Mouse (Mus musculus) limb, embryonic 11.5 days (tissue): ENCODE measurements around the gene Ints6. TPM values are rescaled to one million over a fixed set of nuclear protein-coding genes. Genes with fewer than 3 reads are reported as not detected.
"Not testable (repeated sequence)": the region's sequence is repeated elsewhere in the genome, so short reads cannot be mapped to it uniquely, and the experiment has no call there.

Experiments used
- ATAC-seq: fragments of 200-750 bp; cut with Nextera tagmentation; 2 replicates; pipeline ENCODE4 v1.8.0; 2017; ENCODE audit warnings: low read depth; ENCODE audit not compliant: insufficient number of reproducible peaks, low FRiP score, low TSS enrichment
- DNase-seq: peaks from one replicate; pipeline ENCODE4 v3.0.0-alpha.2; 2015; ENCODE audit warnings: low spot score
- H3K27ac ChIP-seq: fragments of 300-500 bp; sonication (generic); replicated peaks from 2 replicates; pipeline ENCODE4 v1.5.1; 2014; ENCODE audit warnings: low read depth, mild to moderate bottlenecking, low read length
- H3K27me3 ChIP-seq: fragments of 300-500 bp; sonication (generic); 2 replicates; pipeline ENCODE4 v1.6.1; 2014; ENCODE audit warnings: mild to moderate bottlenecking, low read length, mixed read lengths; ENCODE audit not compliant: control insufficient read depth, insufficient read depth
- H3K36me3 ChIP-seq: fragments of 300-500 bp; sonication (generic); 2 replicates; pipeline ENCODE4 v1.6.1; 2014; ENCODE audit warnings: mild to moderate bottlenecking, low read length, moderate library complexity, mixed read lengths; ENCODE audit not compliant: control insufficient read depth, insufficient read depth
- H3K4me1 ChIP-seq: fragments of 300-500 bp; sonication (generic); 2 replicates; pipeline ENCODE4 v1.6.1; 2014; ENCODE audit warnings: low read length, mixed read lengths; ENCODE audit not compliant: control insufficient read depth, insufficient read depth
- H3K4me2 ChIP-seq: fragments of 300-500 bp; sonication (generic); 2 replicates; pipeline ENCODE4 v1.6.1; 2014; ENCODE audit warnings: low read depth, mild to moderate bottlenecking, moderate library complexity; ENCODE audit not compliant: severe bottlenecking
- H3K4me3 ChIP-seq: fragments of 300-500 bp; sonication (generic); 2 replicates; pipeline ENCODE4 v1.5.1; 2014; ENCODE audit warnings: low read depth, low read length
- H3K9ac ChIP-seq: fragments of 300-500 bp; sonication (generic); 2 replicates; pipeline ENCODE4 v1.6.1; 2014; ENCODE audit warnings: mild to moderate bottlenecking, low read length
- H3K9me3 ChIP-seq: fragments of 300-500 bp; sonication (generic); 2 replicates; pipeline ENCODE4 v1.6.1; 2016; ENCODE audit warnings: low read length; ENCODE audit not compliant: control insufficient read depth
- WGBS: fragments of 180-500 bp; shearing (Covaris S2); extraction: QIAGEN DNeasy Blood & Tissue Kit; methylation state at CpG from one replicate; pipeline ENCODE4 v1.1.7; 2014; 5-methylcytosine and 5-hydroxymethylcytosine counted together
- polyA plus RNA-seq: library from polyadenylated mRNA; unstranded; fragments of >200 nt; fragmentation: Nextera tagmentation; extraction: Ambion mirVana; gene quantifications from 2 replicates; pipeline ENCODE4 v1.2.1, GENCODE M21; 2014

The Ints6 gene
- polyA plus RNA-seq, 1 experiment from 2014 or later: 31.1 TPM

- DNase-seq: no peak
- H3K9ac ChIP-seq: no peak overlapping the region
These were observed 109.2 kb downstream of the Ints6 start for GRCm38 (mm10) chr14:62651771-62652170.

GRCm38 (mm10) chr14:62650376-62650775, 110.6 kb downstream of the Ints6 start:
- Histone ChIP-seq H3K4me2 (no peak overlapping the region), H3K27me3 (no peaks in the 10 kb centered on the region), H3K9ac (no peak overlapping the region), H3K36me3 (no peaks in the 10 kb centered on the region), H3K9me3 (no peaks in the 10 kb centered on the region; the same call in 1 of the 2 replicates), H3K27ac (no peak overlapping the region), H3K4me3 (no peak overlapping the region), H3K4me1 (no peaks in the 10 kb centered on the region)
- DNase-seq (no peak), ATAC-seq (no peak)
- WGBS: 71% methylated on average over 3 of the region's 3 CpGs

More at GRCm38 (mm10) chr14:62651771-62652170, 109.2 kb downstream of the Ints6 start:
- Histone ChIP-seq H3K27me3 (no peaks in the 10 kb centered on the region), H3K36me3 (no peaks in the 10 kb centered on the region), H3K27ac (no peak overlapping the region), H3K9me3 (no peaks in the 10 kb centered on the region; the same call in 1 of the 2 replicates), H3K4me2 (no peak overlapping the region), H3K4me3 (no peak overlapping the region), H3K4me1 (no peaks in the 10 kb centered on the region)
- 92% methylated on average over 3 of the region's 3 CpGs for WGBS
- ATAC-seq: no peak

DNA sequence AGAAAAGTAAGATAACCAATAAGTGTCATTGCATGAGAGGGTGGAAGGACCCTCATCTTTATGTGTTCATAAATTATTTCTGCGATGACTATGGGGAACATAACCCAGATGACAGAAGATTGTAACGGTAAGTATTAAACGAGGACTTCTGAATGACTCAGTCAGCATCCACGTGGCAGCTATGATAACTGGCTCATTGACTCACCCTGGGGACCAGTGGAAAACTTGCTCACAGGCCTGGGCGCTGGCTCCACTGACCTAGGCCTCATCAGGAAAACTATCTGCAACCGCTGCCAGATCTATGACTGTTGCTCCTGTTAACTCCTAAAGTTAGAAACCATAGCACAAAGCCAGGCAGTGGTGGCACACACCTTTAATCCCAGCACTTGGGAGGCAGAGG, 112.6 kb downstream of the Ints6 start:
- H3K9me3 ChIP-seq: no peaks in the 10 kb centered on the region; the same call in 1 of the 2 replicates
- H3K9ac ChIP-seq: no peak overlapping the region
- H3K4me3 ChIP-seq: no peak overlapping the region
- no peaks in the 10 kb centered on the region for H3K27me3 ChIP-seq
- ATAC-seq (no peak), DNase-seq (no peak)
- no peak overlapping the region for H3K27ac ChIP-seq
- no peaks in the 10 kb centered on the region for H3K36me3 ChIP-seq
- no peak overlapping the region for H3K4me2 ChIP-seq
- 85% methylated on average over 6 of the region's 6 CpGs for WGBS
- no peaks in the 10 kb centered on the region for H3K4me1 ChIP-seq

DNA sequence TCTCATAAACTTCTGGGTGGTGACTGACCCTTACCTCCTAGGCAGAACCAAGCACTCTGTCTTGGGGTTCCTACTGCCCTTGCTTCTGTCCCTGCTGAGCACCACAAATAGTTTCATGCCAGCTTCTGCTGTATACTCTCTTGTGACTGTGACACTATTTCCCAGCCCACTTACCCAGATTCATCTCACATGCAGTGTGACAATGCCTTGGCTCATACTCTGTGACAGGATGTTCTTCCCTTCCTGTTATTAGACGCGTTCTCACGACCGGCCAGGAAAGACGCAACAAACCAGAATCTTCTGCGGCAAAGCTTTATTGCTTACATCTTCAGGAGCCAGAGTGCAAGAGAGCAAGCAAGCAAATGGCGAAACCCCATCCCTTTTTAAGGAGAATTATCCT, 118.6 kb downstream of the Ints6 start:
- not testable (repeated sequence) for H3K4me2 ChIP-seq, ATAC-seq, DNase-seq, H3K9me3 ChIP-seq, H3K27ac ChIP-seq, H3K4me1 ChIP-seq, H3K4me3 ChIP-seq, H3K9ac ChIP-seq, H3K36me3 ChIP-seq, H3K27me3 ChIP-seq
- WGBS: 84% methylated on average over 6 of the region's 7 CpGs

DNA sequence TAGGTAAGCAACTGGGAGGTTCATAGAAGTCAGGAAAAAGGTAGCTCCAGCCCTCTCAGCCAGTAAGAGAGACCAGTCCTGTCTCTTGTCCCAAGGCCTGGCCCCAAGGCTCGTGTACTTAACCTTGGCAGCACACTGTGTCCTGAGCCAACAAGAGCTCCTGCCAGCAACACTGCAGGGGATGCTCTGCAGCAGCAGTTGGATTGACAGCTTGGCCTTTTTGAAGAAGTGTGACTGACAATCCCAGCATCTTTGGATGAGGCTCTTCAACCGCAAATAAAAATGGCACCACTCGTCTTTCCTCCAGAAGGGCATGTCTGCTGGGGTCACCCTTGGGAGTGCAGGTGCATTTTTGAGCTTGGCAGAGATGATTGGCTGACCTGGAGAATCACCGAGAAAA, 120.6 kb downstream of the Ints6 start:
- no peak for ATAC-seq
- H3K4me1 ChIP-seq: peaks cover 7% of the 10 kb centered on the region; the same call in 1 of the 2 replicates
- no peak for DNase-seq
- no peak overlapping the region for H3K27ac ChIP-seq
- H3K27me3 ChIP-seq: no peaks in the 10 kb centered on the region
- no peaks in the 10 kb centered on the region for H3K36me3 ChIP-seq
- no peak overlapping the region for H3K9ac ChIP-seq
- no peak overlapping the region for H3K4me3 ChIP-seq
- H3K9me3 ChIP-seq: no peaks in the 10 kb centered on the region
- 75% methylated on average over 4 of the region's 4 CpGs for WGBS
- H3K4me2 ChIP-seq: no peak overlapping the region

DNA sequence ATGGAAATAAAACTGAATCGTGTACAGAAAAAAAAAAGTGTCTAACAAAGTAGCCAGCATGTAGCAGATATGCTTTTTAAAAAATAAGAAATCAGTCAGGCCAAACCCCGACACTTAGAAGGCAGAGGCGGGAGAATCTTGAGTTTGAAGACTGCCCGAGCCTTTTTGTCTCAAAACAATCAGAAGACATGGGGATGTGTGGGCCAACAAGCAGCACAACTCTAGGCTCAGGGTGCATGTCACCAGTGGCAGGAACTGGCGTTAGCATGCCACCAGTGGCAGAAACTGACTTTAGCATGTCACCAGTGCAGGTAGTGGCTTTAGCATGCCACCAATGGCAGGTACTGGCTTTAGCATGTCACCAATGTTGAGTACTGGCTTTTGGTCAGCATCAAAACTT, 121.4 kb downstream of the Ints6 start:
- Histone ChIP-seq H3K9ac (no peak overlapping the region), H3K27ac (no peak overlapping the region), H3K27me3 (no peaks in the 10 kb centered on the region), H3K4me3 (no peak overlapping the region), H3K36me3 (no peaks in the 10 kb centered on the region), H3K9me3 (no peaks in the 10 kb centered on the region), H3K4me2 (no peak overlapping the region), H3K4me1 (peaks cover 7% of the 10 kb centered on the region; the same call in 1 of the 2 replicates)
- ATAC-seq: no peak
- no peak for DNase-seq
- 92% methylated on average over 5 of the region's 5 CpGs for WGBS

DNA sequence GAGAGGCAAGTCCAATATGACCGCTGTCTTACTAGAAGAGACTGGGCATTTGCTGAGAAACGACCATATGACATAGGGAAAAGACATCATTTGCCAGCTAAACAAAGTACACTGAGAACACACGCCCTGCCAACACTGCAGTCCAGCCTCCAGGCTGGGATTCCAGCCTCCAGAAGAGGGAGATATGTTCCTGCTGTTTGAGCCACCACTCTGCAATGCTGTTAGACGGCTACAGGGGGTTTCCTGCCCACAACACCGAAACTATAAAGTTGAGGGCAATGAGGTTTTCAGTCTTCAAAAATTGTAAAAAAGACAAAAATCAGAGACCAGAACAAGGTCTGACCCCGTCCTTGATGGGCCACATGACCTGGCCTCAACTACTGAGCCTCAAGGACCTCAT, 121.9 kb downstream of the Ints6 start:
- Histone ChIP-seq H3K36me3 (no peaks in the 10 kb centered on the region), H3K9ac (no peak overlapping the region), H3K27ac (no peak overlapping the region), H3K4me3 (no peak overlapping the region), H3K4me2 (no peak overlapping the region), H3K27me3 (no peaks in the 10 kb centered on the region), H3K4me1 (peaks cover 7% of the 10 kb centered on the region; the same call in 1 of the 2 replicates), H3K9me3 (no peaks in the 10 kb centered on the region)
- ATAC-seq (no peak), DNase-seq (no peak)
- WGBS: 65% methylated on average over 6 of the region's 6 CpGs

DNA sequence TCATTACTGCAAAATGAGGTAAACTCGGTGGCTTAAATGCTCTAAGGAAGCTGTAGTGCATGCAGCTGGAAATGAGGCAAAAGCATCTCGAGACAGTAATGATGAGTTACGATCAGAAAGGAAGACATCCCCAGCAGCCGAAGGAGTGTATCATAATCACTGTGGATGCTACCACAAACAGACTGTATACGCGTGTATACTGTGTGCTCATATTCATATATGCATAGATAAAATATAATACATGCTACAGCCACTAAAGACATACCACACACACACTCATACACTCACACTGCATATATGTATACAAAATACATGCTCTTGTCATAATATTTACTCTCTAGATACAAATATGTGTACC, 122.6 kb downstream of the Ints6 start:
- ATAC-seq (no peak), DNase-seq (no peak)
- Histone ChIP-seq H3K27me3 (no peaks in the 10 kb centered on the region), H3K9ac (no peak overlapping the region), H3K36me3 (no peaks in the 10 kb centered on the region), H3K4me3 (no peak overlapping the region), H3K27ac (no peak overlapping the region), H3K4me1 (peaks cover 7% of the 10 kb centered on the region; the same call in 1 of the 2 replicates), H3K9me3 (no peaks in the 10 kb centered on the region), H3K4me2 (no peak overlapping the region)
- 60% methylated on average over 6 of the region's 6 CpGs for WGBS
